Mouse (Mus musculus): ENCODE results near the gene Dclk2. TPM values are rescaled to one million over a fixed set of nuclear protein-coding genes. Genes with fewer than 3 reads are reported as not detected.

Gene Dclk2
- 54.7 to 63.7 TPM (median 60.8 TPM) in 4 replicates for total RNA-seq (2023; ENCODE audit: inconsistent age)

DNA sequence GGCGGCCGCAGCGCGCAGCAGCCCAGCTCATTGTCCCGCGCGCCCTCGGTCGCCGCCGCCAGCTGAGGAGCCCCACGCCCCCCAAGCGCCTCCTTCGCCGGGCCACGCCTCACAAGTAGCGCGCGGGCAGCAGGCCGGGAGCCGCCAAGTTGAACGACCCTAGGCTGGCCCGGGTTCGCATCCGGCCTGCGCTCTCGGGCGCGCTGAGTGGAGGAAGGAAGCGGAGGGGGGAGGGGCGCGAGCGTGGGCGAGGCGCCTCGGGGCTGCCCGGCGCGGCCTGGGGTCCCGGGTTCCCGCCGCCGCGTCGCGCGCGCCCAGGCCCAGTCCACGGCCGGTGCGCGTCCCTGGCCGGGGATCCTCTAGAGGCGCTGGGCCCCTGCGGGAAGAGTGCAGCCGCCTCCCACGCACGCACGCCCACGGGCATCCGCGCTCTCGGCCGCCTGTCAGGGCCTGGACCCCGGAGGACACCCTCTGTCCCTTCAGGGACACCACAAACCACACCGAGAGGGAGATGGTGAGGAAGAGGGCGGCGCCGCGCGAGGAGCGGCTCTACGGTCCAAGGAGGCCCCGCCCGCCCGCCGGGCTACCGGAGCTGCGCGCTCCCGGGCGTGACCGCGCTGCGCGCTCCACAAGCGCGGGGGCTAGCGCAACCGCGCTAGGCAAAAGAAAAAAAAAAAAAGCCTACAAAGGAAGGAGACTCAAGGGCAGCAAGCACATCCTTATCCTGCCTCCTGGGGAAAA, at the start of gene Dclk2:
Dclk2 (minus strand) TSS at position 510 of the 741 bp plus-strand sequence.

Other genes with a start within 250 kb of the Dclk2 start
- gene Cd1d1, start 78.6 kb upstream of the Dclk2 start, total RNA-seq (2023; ENCODE audit: inconsistent age) = 94.8 to 119 TPM (median 108 TPM) in 4 replicates